Mouse (Mus musculus) lung, postnatal 0 days (tissue): ENCODE data around the gene Slc44a3.

Source experiments
- CTCF ChIP-seq: IDR thresholded peaks from 2 replicates; pipeline ENCODE4 v1.5.1; 2016; ENCODE audit warnings: antibody characterized with exemption, mild to moderate bottlenecking
- EP300 ChIP-seq: IDR thresholded peaks from 2 replicates; pipeline ENCODE4 v1.6.1; 2016; ENCODE audit warnings: antibody characterized with exemption, mild to moderate bottlenecking, control low read depth

- TF ChIP-seq CTCF (no peak), EP300 (no peak)
Measured at GRCm38 (mm10) chr3:121411450-121411849, 120.8 kb downstream of the Slc44a3 start.
